8 mouse cellular contexts compared by ENCODE assay signal in the genomic region with DNA sequence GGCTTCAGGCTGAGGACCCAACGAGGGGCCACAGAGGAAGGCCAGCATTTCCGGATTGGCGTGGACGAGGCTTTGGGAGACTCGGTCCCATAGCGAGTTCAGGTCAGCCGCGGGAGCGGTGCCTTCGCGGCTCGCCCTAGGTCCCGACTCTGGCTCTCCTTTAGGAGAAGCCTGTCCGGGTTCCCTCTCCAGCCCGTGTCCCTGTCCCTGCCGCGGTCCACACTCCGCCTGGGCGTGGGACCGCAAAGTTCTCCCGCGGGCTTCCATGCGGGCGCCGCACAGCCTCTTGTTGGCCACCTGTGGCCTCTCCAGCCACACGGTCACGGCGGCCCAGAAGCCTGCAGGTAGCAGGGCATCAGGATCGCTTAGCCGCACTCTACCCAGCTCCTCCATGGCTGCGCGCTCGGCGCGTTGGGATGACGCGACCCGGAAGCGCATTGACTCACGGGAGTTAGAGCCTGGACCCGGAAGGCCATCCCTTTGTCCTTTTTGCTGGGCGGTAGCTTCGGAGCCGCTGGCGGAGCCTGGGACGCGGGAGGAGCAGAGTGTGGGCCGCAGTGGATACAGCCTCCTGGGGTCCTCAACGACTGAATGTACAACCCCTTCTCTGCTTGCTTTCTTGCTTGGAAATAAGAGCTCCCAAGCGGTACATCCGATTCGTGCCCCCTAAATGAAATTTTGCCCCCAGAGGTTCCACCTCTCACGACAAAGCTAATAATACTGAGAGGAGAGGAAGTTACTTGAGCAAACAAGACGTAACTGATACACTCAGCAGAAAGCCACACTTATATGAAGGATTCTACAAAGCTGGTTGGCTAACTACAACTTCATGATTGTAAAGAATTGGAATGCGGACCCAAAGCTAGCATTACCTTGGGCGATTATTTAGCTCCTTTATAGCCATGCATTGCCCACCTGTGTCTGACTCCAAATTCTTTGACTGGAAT. TPM values are rescaled to one million over a fixed set of nuclear protein-coding genes. Genes with fewer than 3 reads are reported as not detected.
DNase-seq lines count a peak whose midpoint lies in the region; ATAC-seq and TF ChIP-seq lines count a peak whose summit lies in the region.

A gene (minus strand): TSS at position 418 of the 947 bp plus-strand sequence.

- H3K9ac ChIP-seq in forebrain, embryonic 15.5 days (replicated peaks) = peak within 1 kb of the TSS; percentile 75
- H3K9ac ChIP-seq in lung, embryonic 14.5 days = peak within 1 kb of the TSS; percentile 90

- TF ChIP-seq POLR2A in olfactory bulb, adult 2 months (IDR thresholded peaks at IDR 0.05; ENCODE audit: insufficient read depth, low read depth, low read length) = peak; percentile 87
- peak; percentile 68 for TF ChIP-seq POLR2A in thymus, adult 2 months (IDR thresholded peaks at IDR 0.05; ENCODE audit: control insufficient read depth, extremely low read depth, insufficient read depth, low read length, poor library complexity)

- peak; percentile 97 for ATAC-seq in forebrain, embryonic 15.5 days (replicated peaks)
- peak; percentile 97 for ATAC-seq in lung, embryonic 14.5 days (ENCODE audit: insufficient read depth)

- peaks cover 24% of the 10 kb centered on the region for H3K36me3 ChIP-seq in forebrain, embryonic 15.5 days
- H3K36me3 ChIP-seq in lung, embryonic 14.5 days (ENCODE audit: insufficient read depth) = peaks cover 27% of the 10 kb centered on the region
- H3K36me3 ChIP-seq in thymus, adult 2 months (ENCODE audit: control insufficient read depth, insufficient read depth, low read length) = peaks cover 7% of the 10 kb centered on the region

- peak within 1 kb of the TSS; percentile 89 for H3K4me3 ChIP-seq in forebrain, embryonic 15.5 days
- peak within 1 kb of the TSS; percentile 100 for H3K4me3 ChIP-seq in layer of hippocampus, adult 2 months
- peak within 1 kb of the TSS; percentile 97 for H3K4me3 ChIP-seq in lung, embryonic 14.5 days (ENCODE audit: low read depth, low read length)
- peak within 1 kb of the TSS; percentile 77 for H3K4me3 ChIP-seq in olfactory bulb, adult 2 months (ENCODE audit: insufficient read depth, low read depth, low read length)
- peak within 1 kb of the TSS; percentile 88 for H3K4me3 ChIP-seq in thymus, adult 2 months (ENCODE audit: control insufficient read depth, insufficient read depth, low read length)

- no peaks in the 10 kb centered on the region for H3K9me3 ChIP-seq in forebrain, embryonic 15.5 days
- H3K9me3 ChIP-seq in lung, embryonic 14.5 days (ENCODE audit: low read depth, low read length) = no peaks in the 10 kb centered on the region

- peak; percentile 84 for DNase-seq in ES-CJ7 (ENCODE audit: low read depth, low spot score)
- peak; percentile 85 for DNase-seq in cerebellum, adult 11 months
- DNase-seq in heart, postnatal 36 days = peak; percentile 92 to 95
- DNase-seq in layer of hippocampus, adult 2 months (ENCODE audit: low spot score in 2 of 2) = peak; percentile 90 to 92
- DNase-seq in lung, embryonic 14.5 days = peak; percentile 97
- peak; percentile 91 for DNase-seq in thymus, adult 2 months

- peak within 1 kb of the TSS; percentile 89 for H3K27ac ChIP-seq in forebrain, embryonic 15.5 days (replicated peaks)
- H3K27ac ChIP-seq in layer of hippocampus, adult 2 months = peak within 1 kb of the TSS; percentile 90
- peak within 1 kb of the TSS; percentile 76 for H3K27ac ChIP-seq in lung, embryonic 14.5 days (ENCODE audit: low read depth)
- H3K27ac ChIP-seq in olfactory bulb, adult 2 months (ENCODE audit: insufficient read depth, low read depth, low read length) = peak within 1 kb of the TSS; percentile 54
- H3K27ac ChIP-seq in thymus, adult 2 months (ENCODE audit: control insufficient read depth, insufficient read depth, low read length) = peak within 1 kb of the TSS; percentile 42; the same call in 1 of the 2 replicates

- 0 out of 2 replicates have a peak, but pooled peaks cover 6% of the 10 kb centered on the region for H3K27me3 ChIP-seq in forebrain, embryonic 15.5 days
- no peaks in the 10 kb centered on the region for H3K27me3 ChIP-seq in lung, embryonic 14.5 days (ENCODE audit: insufficient read depth, low read length)
- H3K27me3 ChIP-seq in thymus, adult 2 months (ENCODE audit: control insufficient read depth, insufficient read depth, low read length) = no peaks in the 10 kb centered on the region

- peaks cover 16% of the 10 kb centered on the region for H3K4me1 ChIP-seq in forebrain, embryonic 15.5 days
- H3K4me1 ChIP-seq in lung, embryonic 14.5 days (ENCODE audit: insufficient read depth) = peaks cover 3% of the 10 kb centered on the region; the same call in 1 of the 2 replicates
- H3K4me1 ChIP-seq in olfactory bulb, adult 2 months (ENCODE audit: control insufficient read depth, insufficient read depth, low read length) = 0 out of 2 replicates have a peak, but pooled peaks cover 4% of the 10 kb centered on the region
- peaks cover 9% of the 10 kb centered on the region for H3K4me1 ChIP-seq in thymus, adult 2 months (replicated peaks; ENCODE audit: control insufficient read depth, insufficient read depth, low read length)

- no peak for TF ChIP-seq CTCF in layer of hippocampus, adult 2 months (conservative IDR thresholded peaks at IDR 0.05)
- TF ChIP-seq CTCF in lung, embryonic 14.5 days (IDR thresholded peaks at IDR 0.05; ENCODE audit: low read depth) = no peak
- TF ChIP-seq CTCF in olfactory bulb, adult 2 months (IDR thresholded peaks at IDR 0.05; ENCODE audit: insufficient read depth, low read depth, low read length) = no peak
- no peak for TF ChIP-seq CTCF in thymus, adult 2 months (IDR thresholded peaks at IDR 0.05; ENCODE audit: borderline replicate concordance, control insufficient read depth, extremely low read depth, insufficient read depth, low read length, poor library complexity)

- H3K4me2 ChIP-seq in forebrain, embryonic 15.5 days (replicated peaks) = peak within 1 kb of the TSS; percentile 92
- H3K4me2 ChIP-seq in lung, embryonic 14.5 days = peak within 1 kb of the TSS; percentile 92

- intact Hi-C loops in heart, postnatal 36 days (cut with DNase I) = no loop called here

- 3% methylated on average over 56 of the region's 56 CpGs for WGBS in forebrain, embryonic 15.5 days
- 3% methylated on average over 56 of the region's 56 CpGs for WGBS in lung, embryonic 14.5 days
- WGBS in olfactory bulb, adult 2 months = 3% methylated on average over 56 of the region's 56 CpGs
- WGBS in thymus, adult 2 months = 4% methylated on average over 56 of the region's 56 CpGs

RNA-seq across cellular contexts. Expression of the gene that starts here (rescaled TPM):
- polyA plus RNA-seq in forebrain, embryonic 15.5 days (2015; fragmentation: Nextera tagmentation; extraction: Ambion mirVana) = 8.3 and 8.7 TPM in 2 replicates
- total RNA-seq in heart, postnatal 36 days (2021) = 1 to 10 TPM; 1.8 to 2.5 TPM
- total RNA-seq in layer of hippocampus, adult 2 months (2021) = 1 to 10 TPM; 8.4 to 8.5 TPM
- 8.8 and 9.3 TPM in 2 replicates for polyA plus RNA-seq in lung, embryonic 14.5 days (2014; fragmentation: Nextera tagmentation; extraction: Ambion mirVana)
- not detected in 2 replicates for polyA plus RNA-seq in olfactory bulb, adult 2 months (2012; ENCODE audit: insufficient read depth, insufficient read length, low replicate concordance, missing spikeins)
- polyA plus RNA-seq in thymus, adult 2 months (2012; rRNA removed) = 9.2 and 9.8 TPM in 2 replicates

Comparison
In these comparisons a context has a peak if more than half of its experiments do, and no peak if none do; other contexts are left out.
1. Peak in every context shown above with its lines: DNase-seq, ATAC-seq, H3K4me3 ChIP-seq and H3K27ac ChIP-seq.